7 mouse cellular contexts compared by ENCODE assay signal in the genomic region with DNA sequence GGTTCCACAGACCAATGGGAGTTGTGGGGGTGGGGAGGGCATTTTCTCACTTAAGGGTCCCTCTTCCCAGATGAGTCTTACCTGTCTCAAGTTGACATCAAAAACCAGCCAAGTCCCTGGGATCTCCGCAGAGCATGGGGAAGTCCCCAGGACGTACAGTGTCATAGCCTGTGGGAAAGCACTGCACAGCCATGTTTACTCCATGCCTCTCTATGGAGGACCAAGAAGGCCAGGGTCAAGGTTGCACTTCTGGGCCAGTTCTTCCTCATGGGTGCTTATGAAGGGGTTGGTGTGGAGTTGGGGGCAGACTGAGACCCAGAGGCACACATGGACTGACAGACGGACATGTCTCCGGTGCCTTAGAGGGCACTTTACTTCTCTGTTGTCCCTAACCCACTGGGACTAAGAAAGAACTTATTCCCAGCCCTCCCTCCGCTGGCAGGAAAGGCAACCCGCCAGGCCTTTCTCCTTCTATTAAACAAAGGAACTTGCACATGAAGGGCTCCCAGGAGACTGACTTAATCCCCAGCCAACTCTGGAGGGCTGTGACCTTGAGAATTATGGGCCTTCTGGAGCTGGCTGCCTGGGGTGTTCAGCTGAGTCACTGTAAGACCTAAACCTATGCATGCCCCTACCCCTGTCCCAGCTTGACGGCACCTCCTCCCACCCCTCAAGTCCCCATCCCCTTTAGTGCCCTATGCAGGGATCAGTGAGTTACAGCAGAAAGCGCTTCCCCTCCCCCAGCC.
DNase-seq lines count a peak whose midpoint lies in the region; ATAC-seq and TF ChIP-seq lines count a peak whose summit lies in the region.

No protein-coding gene starts in this region.

- no peaks in the 10 kb centered on the region for H3K36me3 ChIP-seq in ES-E14 (ENCODE audit: control insufficient read depth, insufficient read depth, low read length, poor library complexity, severe bottlenecking)
- H3K36me3 ChIP-seq in forebrain, embryonic 12.5 days (replicated peaks): no peaks in the 10 kb centered on the region

- H3K9ac ChIP-seq in ES-E14 (ENCODE audit: insufficient read depth, low read depth, low read length, poor library complexity, severe bottlenecking): no peak overlapping the region
- no peak overlapping the region for H3K9ac ChIP-seq in forebrain, embryonic 12.5 days

- WGBS in lung, adult 2 months: 46% methylated on average over 8 of the region's 8 CpGs
- WGBS in forebrain, embryonic 12.5 days: 31% methylated on average over 8 of the region's 8 CpGs

- no peak for DNase-seq in ES-E14 (ENCODE audit: low read depth, low spot score)
- DNase-seq in ZHBTc4 (ENCODE audit: low read depth, low spot score): peak; percentile 74
- DNase-seq in heart, postnatal 36 days: peak; percentile 52 to 59
- DNase-seq in lung, adult 2 months: peak; percentile 37
- no peak for DNase-seq in thymus, postnatal 14 days
- DNase-seq in right cerebral cortex, postnatal 25 days: no peak

- no peak overlapping the region for H3K4me2 ChIP-seq in forebrain, embryonic 12.5 days

- H3K27ac ChIP-seq in ES-E14 (ENCODE audit: insufficient read depth, low read depth, low read length, poor library complexity, severe bottlenecking): peak overlapping the region; percentile 61; the same call in 1 of the 2 replicates
- no peak overlapping the region for H3K27ac ChIP-seq in forebrain, embryonic 12.5 days

- H3K4me1 ChIP-seq in ES-E14 (ENCODE audit: control insufficient read depth in 2 of 2, insufficient read depth in 2 of 2, low read length in 2 of 2, poor library complexity in 1 of 2): peaks cover 4 to 9% of the 10 kb centered on the region in 2 experiments; a peak in 3 of 4 replicates
- peaks cover 10% of the 10 kb centered on the region for H3K4me1 ChIP-seq in lung, adult 2 months (ENCODE audit: control insufficient read depth, insufficient read depth, low read length)
- H3K4me1 ChIP-seq in forebrain, embryonic 12.5 days: peaks cover 10% of the 10 kb centered on the region

- no peak for TF ChIP-seq CTCF in lung, adult 2 months (IDR thresholded peaks at IDR 0.05; ENCODE audit: insufficient read depth, low read length)

- H3K27me3 ChIP-seq in forebrain, embryonic 12.5 days: no peaks in the 10 kb centered on the region

- in situ Hi-C loops in ES-E14 (cut with MboI; ENCODE audit: low sequenced_read_pairs in 2 of 2, unreplicated experiment in 2 of 2): no loop called here

- intact Hi-C loops in heart, postnatal 36 days (cut with DNase I): loop anchor here (2.0 to 5.0 kb wide), 2 partner anchors 15 to 77 kb away; no protein-coding TSS in a partner anchor

- ATAC-seq in forebrain, embryonic 12.5 days (ENCODE audit: low FRiP score): no peak

- TF ChIP-seq POLR2A in lung, adult 2 months (IDR thresholded peaks at IDR 0.05; ENCODE audit: borderline replicate concordance, extremely low read depth, low read depth, low read length): no peak

- no peaks in the 10 kb centered on the region for H3K9me3 ChIP-seq in ES-E14 (ENCODE audit: control insufficient read depth, insufficient read depth, low read depth, low read length)
- H3K9me3 ChIP-seq in forebrain, embryonic 12.5 days: no peaks in the 10 kb centered on the region

- no peak overlapping the region for H3K4me3 ChIP-seq in ES-E14 (ENCODE audit: insufficient read depth in 1 of 2, low read depth in 1 of 2, low read length in 2 of 2, poor library complexity in 1 of 2, severe bottlenecking in 1 of 2)
- H3K4me3 ChIP-seq in lung, adult 2 months (replicated peaks; ENCODE audit: extremely low read depth, low read depth, low read length): no peak overlapping the region
- H3K4me3 ChIP-seq in forebrain, embryonic 12.5 days (replicated peaks): no peak overlapping the region

TF ChIP-seq in ES-E14, 5 proteins besides CTCF, POLR2A, EP300 and RAD21:
- TF ChIP-seq ZC3H11A (IDR thresholded peaks at IDR 0.05; ENCODE audit: borderline replicate concordance, low read depth, low read length): no peak
- TF ChIP-seq HCFC1 (IDR thresholded peaks at IDR 0.05; ENCODE audit: borderline replicate concordance, insufficient read depth, low read length): no peak
- peak; percentile 77 for TF ChIP-seq MAFK (IDR thresholded peaks at IDR 0.05; ENCODE audit: insufficient read depth, low read depth, low read length)
- TF ChIP-seq ZNF384 (IDR thresholded peaks at IDR 0.05; ENCODE audit: low read depth, low read length): no peak
- no peak for TF ChIP-seq CHD2 (IDR thresholded peaks at IDR 0.05; ENCODE audit: low read depth, low read length)

Comparison
In these comparisons a context has a peak if more than half of its experiments do, and no peak if none do; other contexts are left out.
1. DNase-seq: peak in ZHBTc4 (single experiment), heart, postnatal 36 days (2 of 2) and lung, adult 2 months (single experiment); none in ES-E14 (single experiment), thymus, postnatal 14 days (single experiment) and right cerebral cortex, postnatal 25 days (single experiment).